Mouse (Mus musculus): ENCODE data around the gene F13a1.

Gene F13a1

DNA sequence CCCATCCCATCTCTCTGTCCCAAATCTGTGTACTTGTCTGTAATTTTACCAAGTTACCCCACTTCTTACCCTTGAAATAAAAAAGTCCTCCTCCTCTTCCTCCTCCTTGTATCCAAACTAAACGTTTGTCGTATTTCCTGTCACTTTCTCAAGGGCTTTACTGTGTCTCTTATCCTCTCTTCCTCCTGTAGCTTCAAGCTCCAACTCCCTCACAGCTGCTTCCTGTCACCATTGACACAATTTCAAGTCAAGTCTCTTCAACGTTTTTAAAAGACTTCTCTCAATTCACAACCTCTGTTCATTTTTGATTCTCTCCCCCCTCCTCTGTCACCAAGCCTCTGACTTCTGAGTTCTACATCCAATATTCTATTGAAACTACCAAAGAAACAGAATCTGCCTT, at the start of gene F13a1:
F13a1 (minus strand) TSS at position 119 of the 400 bp plus-strand sequence.
- no peak for DNase-seq (ENCODE audit: low spot score)

GRCm38 (mm10) chr13:37091620-37092019, 41.6 kb upstream of the F13a1 start:
- no peak for DNase-seq (ENCODE audit: low spot score)

GRCm38 (mm10) chr13:37089104-37089503, 39.1 kb upstream of the F13a1 start:
- no peak for DNase-seq (ENCODE audit: low spot score)

- DNase-seq (ENCODE audit: low spot score) = no peak
Measured at GRCm38 (mm10) chr13:37081506-37082241, 31.6 kb upstream of the F13a1 start.

DNA sequence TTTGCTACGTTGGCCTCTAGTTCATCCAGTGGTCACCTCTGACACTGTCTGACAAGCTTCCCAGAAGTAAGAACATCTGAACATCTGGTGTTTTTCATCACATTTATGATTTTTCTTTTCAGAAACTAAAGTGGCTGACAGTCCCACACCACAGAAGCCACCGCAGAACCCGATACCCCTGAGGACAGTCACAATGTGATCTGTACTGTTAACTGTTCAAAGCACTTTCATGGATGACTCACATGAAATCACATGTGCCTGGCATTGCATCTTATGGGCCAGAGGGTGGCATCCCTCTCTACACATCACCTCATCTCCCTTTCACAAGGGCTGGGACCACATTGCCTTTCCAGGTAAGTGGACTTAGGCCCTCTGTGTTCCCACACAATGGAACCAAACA, 21.3 kb upstream of the F13a1 start:
- DNase-seq (ENCODE audit: low spot score) = no peak

DNA sequence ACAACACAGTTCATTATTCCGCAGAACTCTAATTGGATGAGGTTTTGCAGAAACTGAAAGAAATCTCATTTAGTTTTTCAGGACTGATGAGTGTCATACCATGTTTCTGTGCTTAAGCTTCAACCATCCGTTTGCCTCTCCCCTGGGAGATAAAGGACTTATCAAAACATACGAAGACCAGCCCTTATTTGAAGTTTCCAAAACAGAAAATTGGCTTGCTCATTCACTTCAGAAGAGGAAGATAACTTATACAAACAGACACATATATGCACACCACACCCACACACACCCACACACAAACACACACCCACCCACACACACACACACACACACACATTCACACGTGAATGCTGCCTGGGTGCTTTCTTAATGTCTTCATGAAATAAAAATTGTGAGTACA, 20.8 kb upstream of the F13a1 start:
- DNase-seq (ENCODE audit: low spot score) = no peak

GRCm38 (mm10) chr13:37060810-37061209, 10.8 kb upstream of the F13a1 start:
- no peak for DNase-seq (ENCODE audit: low spot score)

- DNase-seq (ENCODE audit: low spot score) = no peak
Measured at GRCm38 (mm10) chr13:37056662-37057061, 6.6 kb upstream of the F13a1 start.

DNA sequence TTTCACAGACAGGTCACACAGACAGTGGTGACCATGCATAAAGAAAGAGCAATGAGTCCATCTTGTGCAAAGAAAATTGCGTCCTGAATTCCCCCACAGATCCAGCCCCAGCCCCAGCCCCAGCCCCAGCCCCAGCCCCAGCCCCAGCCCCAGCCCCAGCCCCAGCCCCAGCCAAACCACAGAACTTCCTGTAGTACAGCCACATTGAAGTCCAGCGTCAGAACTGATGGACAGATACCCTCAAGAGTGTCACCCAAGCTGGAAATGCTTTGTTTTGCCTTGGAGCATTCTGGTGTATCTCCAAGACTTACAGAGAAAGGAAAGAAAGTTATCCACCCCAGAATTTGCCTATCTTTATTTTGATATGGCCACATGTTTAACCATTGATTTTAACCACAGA, 413 bp downstream of the F13a1 start:
- DNase-seq (ENCODE audit: low spot score) = no peak

DNA sequence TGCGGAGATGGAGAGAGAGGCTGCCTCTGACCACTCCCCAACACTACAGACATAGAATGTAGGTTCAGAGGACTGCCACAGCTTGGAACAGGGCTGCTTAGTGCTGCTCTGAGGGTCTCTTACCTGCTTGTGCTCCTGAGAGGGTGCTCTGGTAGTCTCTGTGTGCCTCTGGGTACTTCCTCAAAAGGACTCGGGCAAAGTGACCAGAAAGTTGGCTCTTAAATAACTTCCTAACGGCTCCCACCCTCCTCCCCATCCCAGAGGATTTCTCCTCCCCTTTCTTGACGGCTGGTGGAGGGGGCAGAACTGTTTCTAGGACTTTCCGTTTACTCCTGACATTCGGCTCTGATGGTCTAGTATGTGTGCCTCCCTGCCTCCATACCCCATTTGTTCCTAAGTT, 1.0 kb downstream of the F13a1 start:
- DNase-seq (ENCODE audit: low spot score) = no peak

DNA sequence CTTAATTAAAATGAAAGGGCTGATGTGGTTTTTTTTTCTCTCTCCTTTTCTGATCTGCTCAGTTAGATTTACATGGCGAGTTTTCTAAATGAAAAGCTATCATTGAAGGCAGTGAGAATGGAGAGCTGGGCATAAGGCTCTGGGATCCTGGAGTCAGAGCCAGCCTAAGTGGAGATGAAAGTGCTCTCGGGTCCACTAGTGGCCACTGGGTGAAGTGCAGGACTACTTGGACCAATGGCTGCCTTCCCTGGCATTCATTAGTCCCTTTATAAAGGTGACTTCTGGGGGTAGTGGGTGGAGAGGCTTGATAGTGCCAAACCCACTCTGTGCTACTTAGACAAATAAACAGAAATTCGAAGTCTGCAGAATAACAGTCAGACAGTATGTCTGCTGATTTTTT, 5.0 kb downstream of the F13a1 start:
- no peak for DNase-seq (ENCODE audit: low spot score)

GRCm38 (mm10) chr13:37034745-37035144, 15.3 kb downstream of the F13a1 start:
- DNase-seq (ENCODE audit: low spot score) = no peak

DNA sequence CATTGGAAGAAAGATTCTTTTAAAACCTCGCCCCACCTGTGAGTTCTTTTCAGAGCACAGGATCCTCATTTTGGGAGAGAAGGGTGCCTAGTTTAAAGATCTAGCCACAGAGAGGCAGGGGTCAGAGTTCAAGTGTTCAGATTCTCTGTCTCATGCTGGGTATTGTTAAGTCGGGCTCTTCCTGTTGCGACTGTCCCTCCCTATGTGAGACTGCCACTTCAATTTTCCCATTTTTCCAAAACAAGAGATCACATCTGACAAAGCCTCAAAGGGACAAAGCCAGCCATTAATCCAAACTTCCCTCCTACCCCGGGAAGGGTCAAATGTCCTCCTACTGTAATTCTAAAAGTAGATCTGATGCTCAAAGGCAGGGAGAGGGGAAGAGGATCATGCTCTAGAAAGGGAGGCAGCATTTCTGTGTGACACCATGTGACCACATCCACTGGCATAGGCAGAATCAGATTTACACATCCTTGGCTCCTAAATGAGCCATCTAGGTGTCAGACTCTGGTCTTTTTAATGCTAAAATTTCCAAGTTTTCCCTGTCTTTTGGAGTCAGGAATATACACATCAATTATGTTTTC, 24.0 kb downstream of the F13a1 start:
- DNase-seq (ENCODE audit: low spot score) = no peak

- no peak for DNase-seq (ENCODE audit: low spot score)
Measured at GRCm38 (mm10) chr13:37021575-37021974, 28.5 kb downstream of the F13a1 start.

- DNase-seq (ENCODE audit: low spot score) = no peak
Measured at GRCm38 (mm10) chr13:37010771-37011170, 39.3 kb downstream of the F13a1 start.

GRCm38 (mm10) chr13:37006224-37006623, 43.8 kb downstream of the F13a1 start:
- DNase-seq (ENCODE audit: low spot score) = no peak

DNA sequence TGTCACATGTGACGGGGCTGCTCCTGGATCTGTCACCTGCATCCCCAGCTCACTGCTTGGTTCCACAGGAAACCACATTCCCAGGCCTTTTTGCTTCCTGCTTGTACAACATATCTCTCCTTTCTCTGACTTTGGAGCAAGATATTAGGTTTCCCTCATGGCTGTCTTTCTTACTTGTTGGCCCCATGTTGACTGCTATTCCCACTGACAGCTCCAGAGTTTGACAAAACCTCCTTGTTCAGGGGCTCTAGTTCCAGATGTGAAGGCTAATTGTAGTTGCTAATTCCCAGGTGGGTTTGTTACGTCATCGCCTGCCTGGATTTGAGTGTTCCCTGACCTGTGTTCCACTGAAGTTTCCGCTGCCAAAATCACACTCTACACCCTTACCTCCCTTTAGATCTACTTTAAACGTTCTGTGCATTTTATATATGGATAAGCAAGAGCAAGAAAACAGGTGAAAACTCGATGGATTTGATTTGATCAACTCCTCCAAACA, 50.8 kb downstream of the F13a1 start:
- DNase-seq (ENCODE audit: low spot score) = no peak

- no peak for DNase-seq (ENCODE audit: low spot score)
Measured at GRCm38 (mm10) chr13:36993593-36993992, 56.5 kb downstream of the F13a1 start.

DNA sequence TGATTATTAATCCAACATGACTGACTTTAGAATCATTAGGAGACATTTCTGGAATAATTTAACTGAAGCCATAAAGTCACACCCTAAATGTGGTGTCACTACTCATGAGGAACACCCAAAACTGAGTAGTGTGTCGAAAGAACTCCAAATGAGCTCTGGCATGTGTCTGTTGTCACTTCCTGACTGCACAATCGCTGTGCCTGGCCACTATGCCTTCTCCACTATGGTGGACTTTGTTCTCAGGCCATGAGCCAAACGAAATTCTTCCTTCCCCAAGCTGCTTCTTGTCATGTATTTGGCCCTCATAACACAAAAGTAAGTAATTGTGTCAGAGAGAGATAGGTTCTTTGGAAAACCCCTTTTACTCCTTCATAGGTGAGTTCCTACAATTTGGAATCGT, 61.7 kb downstream of the F13a1 start:
- no peak for DNase-seq (ENCODE audit: low spot score)

DNA sequence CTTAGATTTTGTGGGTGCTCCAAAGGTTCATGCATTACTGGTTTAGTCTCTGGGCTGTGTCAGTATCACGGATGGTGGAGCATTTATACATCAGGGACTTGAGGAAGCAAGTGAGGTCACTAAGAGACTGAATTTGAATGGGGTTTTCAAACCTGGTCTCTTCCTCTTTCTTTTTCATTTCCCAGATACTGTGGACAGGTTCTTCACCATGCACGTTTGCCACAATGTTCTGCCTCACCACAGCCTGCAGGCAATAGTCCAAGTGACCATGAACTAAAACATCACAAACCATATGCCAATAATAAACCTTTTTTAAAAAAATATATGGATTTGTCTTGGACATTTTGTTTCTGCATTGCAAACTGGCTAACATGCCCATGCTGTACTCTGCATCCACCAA, 77.0 kb downstream of the F13a1 start:
- no peak for DNase-seq (ENCODE audit: low spot score)

GRCm38 (mm10) chr13:36972226-36972625, 77.8 kb downstream of the F13a1 start:
- no peak for DNase-seq (ENCODE audit: low spot score)

GRCm38 (mm10) chr13:36962926-36963325, 87.1 kb downstream of the F13a1 start:
- DNase-seq (ENCODE audit: low spot score) = no peak

GRCm38 (mm10) chr13:36958996-36959395, 91.0 kb downstream of the F13a1 start:
- no peak for DNase-seq (ENCODE audit: low spot score)

DNA sequence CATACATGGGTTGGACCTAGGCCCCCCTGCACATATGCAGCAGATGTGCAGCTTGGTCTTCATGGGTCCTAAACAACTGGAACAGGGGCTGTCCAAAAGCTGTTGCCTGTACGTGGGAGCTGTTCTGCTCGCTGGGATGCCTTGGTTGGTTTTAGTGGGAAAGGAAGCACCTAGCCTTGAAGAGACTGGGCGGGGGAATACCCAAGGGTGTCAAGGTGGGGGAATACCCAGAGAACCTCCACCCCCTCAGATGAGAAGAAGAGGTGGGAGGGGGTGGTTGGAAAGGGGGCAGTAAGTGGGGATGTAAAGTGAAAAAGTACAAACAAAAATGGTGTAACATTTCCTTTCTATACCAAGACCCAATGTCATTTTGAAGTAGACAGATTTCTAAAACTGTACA, 95.1 kb downstream of the F13a1 start:
- no peak for DNase-seq (ENCODE audit: low spot score)
